Mouse (Mus musculus) layer of hippocampus, adult 18-20 months (tissue): ENCODE data around the gene Bptf. TPM values are rescaled to one million over a fixed set of nuclear protein-coding genes. Genes with fewer than 3 reads are reported as not detected.
"Not testable (repeated sequence)": the region's sequence is repeated elsewhere in the genome, so short reads cannot be mapped to it uniquely, and the experiment has no call there.

Source experiments
- DNase-seq, 2 experiments: peaks; one replicate each; pipeline ENCODE4 v3.0.0; 2022; ENCODE audit warnings: low spot score in 2 of 2
- long read RNA-seq: library from polyadenylated mRNA; stranded (forward); transcript quantifications from one replicate; pipeline ENCODE4 v2.0.0, GENCODE M21; 2021
- total RNA-seq, 2 experiments: library from RNA; stranded (reverse); gene quantifications; 2 replicates each; pipeline ENCODE4 v1.2.3; 2021

Bptf gene
- total RNA-seq, result 10 to 100 TPM; 71.7 to 74.0 TPM
- long read RNA-seq, partial matches to known transcripts, result 6 of 19 reads
- long read RNA-seq, other reads (novel, unspliced or antisense), result 13 of 19 reads

DNA sequence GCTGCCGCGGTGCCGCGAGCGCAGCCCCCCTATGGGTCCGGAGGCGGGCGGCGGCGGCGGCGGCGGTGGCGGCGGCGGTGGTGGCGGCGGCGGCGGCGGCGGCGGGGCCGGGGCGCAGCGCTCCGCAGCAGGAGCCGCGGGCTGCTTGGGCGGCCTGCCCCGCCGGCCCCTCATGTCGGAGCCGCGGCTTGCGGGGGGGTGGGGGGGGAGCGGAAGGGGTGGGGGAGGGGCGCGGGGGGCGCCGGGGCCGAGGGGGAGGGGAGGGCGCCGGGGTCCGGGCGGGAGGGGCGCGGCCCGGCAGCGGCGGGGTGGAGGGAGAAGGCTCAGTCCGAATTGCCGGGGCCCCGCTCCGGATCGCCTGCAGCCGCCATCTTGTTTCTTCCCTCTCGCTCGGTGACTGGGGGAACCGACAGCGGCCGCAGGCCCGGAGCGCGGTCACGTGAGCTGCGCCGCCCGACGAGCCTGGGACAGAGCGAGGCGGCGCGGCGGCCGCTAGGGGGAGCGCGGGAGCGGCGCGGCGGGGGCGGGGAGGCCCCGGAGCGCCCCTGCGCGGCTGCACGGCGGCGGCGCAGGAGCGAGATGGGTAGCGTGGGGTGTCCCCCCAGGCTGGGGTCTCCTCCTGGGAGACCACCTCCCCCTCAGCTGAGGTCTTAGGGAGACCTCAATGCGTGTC, at the start of gene Bptf:
Gene Bptf, minus strand, starts transcription at position 379 of the 673 bp plus-strand sequence.
- DNase-seq, result peak; percentile 86 to 90

DNA sequence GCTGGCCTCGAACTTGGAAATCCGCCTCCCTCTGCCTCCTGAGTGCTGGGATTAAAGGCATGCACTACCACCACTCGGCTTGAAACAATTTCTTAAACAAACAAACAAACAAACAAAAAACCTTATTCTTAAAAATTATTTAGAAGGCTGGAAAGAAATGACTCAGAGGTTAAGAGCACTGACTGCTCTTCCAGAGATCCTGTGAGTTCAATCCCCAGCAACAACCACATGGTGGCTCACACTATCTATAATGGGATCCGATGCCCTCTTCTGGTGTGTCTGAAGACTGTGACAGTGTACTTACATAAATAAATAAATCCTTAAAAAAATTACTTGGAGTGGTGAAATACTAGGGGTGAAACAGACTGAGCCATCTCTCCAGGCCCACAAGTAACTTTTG, 29.3 kb upstream of the Bptf start:
- no peak for DNase-seq

DNA sequence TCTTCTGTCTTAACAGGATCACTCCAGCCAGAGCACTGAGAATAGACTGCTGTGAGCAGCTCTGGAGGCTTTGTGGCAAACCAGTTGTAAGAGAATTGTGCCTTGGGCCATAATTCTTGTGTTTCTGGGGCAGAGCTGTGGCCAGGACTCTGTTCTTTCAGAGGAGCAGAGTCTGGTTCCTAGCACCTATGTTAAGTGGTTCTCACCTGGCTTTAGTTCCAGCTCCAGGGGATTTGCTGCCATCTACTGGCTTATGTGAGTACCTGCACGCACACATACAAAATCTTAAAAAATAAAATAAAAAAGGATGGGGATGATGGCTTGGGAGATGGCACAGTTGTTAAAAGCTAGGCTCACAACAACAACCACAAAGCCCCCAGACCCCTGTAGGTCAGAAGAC, 27.1 kb upstream of the Bptf start:
- DNase-seq, result no peak

DNA sequence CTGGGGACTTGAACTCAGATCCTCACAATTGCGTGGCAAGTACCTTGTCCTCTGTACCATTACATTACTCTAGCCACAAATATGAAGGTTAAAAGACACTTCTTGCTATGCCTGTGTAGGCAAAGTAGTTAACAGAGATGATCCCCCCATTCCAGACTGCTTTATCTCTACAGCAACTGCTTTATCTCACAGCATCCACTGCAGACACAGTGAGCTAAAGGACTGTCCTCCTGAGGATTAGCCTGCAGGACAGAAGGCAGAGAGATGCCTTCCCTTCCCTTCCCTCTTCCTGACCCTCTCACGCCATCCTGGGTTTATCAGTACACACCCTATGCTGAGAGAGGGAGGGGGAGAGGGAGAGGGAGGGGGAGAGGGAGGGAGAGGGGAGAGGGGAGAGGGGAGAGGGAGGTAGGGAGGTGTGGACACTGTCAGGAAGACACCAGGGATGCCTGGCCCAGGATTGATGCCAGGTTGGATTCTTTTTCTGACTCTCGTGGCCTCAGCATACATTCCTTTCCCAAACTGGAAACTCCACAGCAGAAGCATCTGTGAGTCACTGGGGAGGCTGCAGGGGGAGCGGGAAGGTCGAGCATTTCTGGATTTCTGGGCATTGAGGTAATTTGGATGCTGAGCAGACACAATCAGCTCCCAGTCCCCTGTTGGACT, 25.2 kb upstream of the Bptf start:
- no peak for DNase-seq

DNA sequence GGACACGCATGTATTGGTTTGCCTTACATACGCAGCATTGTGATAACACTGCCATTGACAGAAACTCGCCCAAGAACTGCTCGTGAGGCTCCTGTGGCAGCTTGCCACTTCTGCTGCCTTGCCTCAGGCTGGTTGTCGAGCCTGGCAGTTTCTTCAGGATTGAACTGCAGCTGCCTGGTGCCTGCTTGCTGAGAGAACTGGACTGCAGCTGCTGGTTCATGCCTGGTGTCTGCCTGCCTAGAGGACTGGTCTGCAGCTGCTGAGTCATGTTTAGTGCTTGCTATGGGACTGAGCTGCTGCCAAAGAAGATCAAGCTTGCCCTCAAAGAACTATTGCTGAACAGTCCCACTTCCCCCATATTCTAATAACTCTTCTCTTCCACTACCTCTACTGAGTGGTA, 23.4 kb upstream of the Bptf start:
- DNase-seq, result no peak

DNA sequence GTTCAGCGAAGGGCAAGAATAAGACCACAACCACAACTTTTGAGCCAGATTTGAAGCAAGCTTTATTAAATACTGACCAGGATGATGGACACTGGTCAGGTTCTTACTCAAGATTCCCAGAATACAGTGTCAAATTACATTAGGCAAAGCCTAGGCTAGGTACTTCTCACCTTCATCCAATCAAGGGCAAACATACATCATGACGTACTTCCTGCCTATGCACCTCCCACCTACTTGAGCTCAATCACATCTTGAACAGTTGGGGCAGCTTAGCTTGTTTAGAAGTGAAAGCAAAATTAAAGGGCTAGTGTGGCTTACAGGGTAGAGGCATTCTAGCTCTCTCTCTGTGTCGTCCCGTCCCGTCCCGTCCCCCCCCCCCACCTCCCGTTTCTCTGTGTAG, 22.5 kb upstream of the Bptf start:
- no peak for DNase-seq

DNA sequence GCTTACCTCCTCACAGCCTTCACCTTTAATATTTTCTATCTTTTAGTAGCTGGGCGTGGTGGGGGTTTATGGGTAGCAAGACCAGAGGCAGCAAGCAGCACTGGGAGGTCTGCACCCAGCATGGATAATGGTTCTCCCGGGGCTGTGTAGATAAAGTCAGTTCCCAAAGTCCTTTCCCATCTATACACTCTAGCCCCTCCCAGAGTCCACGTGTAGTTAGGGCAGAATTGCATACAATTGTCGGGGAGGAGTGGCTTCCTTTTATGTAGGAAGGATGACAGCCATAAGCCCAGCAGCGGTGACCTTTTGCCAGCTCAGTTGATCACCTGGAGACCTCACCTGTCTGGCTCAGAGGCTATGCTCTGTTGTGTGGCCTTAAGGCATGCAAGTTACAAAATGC, 21.7 kb upstream of the Bptf start:
- DNase-seq, result no peak

DNA sequence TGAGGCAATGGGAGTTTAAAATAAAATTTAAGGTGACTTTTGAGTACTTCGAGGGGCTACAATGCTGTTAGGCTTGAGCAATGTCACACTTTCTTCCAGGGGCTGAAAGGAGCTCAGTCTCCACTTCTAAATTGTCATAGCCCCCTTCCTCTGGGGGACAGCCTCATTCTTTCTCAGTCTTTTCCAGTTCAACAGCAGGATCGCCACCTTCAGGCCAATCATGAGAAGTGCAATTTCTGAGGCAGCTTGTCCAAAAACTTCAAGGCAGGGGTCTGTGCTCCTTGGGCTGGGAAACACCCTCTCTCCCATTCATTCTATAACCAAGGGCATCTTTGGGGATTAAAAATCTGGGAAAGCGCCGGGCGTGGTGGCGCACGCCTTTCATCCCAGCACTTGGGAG, 19.9 kb upstream of the Bptf start:
- DNase-seq, result no peak

DNA sequence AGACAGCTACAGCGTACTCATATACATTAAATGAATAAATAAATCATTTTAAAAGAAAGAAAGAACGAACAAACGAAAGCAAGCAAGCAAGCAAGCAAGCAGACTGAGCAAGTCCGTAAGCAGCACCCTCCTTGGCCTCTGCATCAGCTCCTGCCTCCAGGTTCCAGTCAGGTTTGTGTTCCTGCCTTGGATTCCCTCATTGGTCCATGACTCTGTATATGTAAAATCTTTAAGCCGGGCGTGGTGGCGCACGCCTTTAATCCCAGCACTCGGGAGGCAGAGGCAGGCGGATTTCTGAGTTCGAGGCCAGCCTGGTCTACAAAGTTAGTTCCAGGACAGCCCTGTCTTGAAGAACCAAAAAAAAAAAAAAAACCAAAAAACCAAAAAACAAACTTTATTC, 12.0 kb upstream of the Bptf start:
- not testable (repeated sequence) for DNase-seq

DNA sequence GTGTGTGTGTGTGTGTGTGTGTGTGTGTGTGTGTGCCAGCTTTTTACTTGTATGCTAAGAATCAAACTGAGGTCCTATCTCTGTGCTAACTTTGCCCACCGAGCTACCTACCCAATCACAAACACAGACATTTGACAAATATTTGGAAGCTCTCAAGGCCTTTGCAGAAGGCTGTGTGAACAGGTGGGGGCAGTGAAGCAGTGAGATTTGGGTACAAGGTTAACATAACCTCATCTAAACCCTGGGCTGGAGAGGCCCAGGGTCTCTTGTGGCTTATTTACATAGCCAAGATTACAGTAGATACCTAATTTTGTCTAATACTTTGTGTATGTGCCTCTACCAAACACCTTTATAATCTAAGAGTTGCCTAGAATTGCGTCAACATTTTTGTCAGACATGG, 10.5 kb upstream of the Bptf start:
- DNase-seq, result no peak

DNA sequence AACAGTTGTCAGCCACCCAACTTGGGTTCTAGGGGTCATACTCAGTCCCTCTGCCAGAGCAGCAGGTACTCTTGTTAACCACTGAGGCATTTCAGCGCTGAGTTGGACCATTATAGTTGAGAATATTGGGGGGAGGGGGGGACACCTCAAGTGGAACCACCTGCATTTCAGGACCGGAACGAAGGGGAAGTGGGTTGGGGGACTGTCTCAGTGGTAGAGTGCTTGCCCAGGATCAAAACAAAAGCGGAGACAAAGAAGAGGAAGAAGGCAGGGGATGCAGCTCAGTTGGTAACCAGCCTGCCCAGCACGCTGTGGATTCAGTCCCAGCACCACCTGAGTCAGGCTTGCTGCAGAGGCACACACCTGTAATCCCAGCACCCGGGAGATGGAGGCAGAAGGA, 8.8 kb upstream of the Bptf start:
- DNase-seq, result no peak

DNA sequence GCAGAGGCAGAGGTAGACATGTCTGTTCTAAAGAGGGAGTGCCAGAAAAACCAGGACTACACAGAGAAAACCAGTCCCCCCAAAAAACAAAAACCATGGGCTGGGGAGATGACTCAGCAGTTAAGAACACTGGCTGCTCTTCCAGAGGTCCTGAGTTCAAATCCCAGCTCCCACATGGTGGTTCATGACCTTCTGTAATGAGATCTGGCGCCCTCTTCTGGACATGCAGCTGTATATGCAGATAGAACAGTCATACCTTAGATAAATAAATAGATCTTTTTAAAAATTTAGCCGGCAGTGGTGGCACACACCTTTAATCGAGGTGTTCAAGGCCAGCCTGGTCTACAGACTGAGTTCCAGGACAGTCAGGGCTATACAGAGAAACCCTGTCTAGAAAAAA, 6.7 kb upstream of the Bptf start:
- no peak for DNase-seq

DNA sequence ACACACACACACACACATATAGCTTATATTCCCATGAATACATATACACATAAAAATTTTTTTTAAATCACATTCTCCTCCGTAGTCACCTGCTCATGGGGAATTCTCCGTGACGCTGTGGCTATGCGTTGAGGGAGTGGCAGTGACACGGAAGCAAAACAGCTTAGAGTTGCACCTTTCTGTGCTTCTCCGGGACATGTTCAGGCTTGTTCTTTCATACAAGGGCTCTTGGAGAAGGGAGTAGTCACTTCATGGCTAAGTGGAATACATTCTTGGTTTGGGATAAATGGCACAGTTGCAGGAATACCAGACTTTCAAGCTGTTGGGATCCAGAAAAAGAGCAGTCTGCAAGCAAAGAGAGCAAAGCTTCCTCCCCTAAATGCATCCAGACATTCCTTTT, 5.7 kb upstream of the Bptf start:
- DNase-seq, result no peak

DNA sequence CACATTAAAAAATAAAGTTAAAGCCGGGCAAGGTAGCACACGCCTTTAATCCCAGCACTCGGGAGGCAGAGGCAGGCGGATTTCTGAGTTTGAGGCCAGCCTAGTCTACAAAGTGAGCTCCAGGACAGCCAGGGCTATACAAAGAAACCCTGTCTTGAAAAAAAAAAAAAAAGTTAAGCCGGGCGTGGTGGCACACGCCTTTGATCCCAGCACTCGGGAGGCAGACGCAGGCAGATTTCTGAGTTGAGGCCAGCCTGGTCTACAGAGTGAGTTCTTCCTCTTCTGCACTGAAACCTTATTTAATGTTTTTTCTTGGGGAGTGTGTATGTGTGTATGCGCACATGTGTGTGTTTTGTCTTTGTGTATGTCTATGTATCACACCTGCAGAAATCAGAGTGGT, 4.5 kb upstream of the Bptf start:
- DNase-seq, result not testable (repeated sequence)

DNA sequence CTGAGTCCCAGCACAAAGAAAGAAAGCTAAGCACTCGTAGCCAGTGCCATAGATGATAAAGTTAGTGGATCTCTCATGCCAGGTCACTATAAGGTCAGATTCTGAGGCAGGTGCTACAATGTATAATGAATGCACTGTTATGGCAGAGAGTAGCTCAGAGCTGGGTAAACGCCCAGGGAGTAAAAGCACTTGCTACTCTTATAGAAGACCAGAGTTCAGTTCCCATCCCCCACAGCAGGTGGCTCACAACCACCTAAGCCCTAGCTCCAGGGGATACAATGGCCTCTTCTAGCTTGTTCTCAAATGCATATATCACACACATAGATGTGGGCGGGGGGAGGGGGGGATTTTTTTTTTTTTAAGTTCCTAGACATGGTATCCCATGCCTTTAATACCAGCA, 3.8 kb upstream of the Bptf start:
- no peak for DNase-seq

DNA sequence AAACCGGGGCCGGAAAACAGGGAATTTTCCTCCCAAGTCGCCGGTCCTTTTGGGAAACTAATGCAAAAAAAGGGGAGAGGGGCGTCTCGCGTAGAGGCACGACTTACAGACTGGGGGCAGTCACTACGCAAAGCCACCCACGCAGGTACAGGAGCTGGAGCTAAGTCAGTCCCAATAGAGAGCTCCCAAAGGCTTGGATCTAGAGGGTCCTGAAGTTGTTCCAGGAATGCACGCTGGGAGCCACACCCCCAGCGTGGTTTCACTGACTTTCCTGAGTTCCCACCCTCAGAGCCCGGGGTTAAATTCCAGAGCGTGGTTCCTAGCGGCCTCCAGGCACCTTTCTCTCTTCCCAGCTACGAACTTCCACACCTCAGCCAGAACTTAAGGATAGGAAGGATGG, 499 bp upstream of the Bptf start:
- DNase-seq, result no peak

DNA sequence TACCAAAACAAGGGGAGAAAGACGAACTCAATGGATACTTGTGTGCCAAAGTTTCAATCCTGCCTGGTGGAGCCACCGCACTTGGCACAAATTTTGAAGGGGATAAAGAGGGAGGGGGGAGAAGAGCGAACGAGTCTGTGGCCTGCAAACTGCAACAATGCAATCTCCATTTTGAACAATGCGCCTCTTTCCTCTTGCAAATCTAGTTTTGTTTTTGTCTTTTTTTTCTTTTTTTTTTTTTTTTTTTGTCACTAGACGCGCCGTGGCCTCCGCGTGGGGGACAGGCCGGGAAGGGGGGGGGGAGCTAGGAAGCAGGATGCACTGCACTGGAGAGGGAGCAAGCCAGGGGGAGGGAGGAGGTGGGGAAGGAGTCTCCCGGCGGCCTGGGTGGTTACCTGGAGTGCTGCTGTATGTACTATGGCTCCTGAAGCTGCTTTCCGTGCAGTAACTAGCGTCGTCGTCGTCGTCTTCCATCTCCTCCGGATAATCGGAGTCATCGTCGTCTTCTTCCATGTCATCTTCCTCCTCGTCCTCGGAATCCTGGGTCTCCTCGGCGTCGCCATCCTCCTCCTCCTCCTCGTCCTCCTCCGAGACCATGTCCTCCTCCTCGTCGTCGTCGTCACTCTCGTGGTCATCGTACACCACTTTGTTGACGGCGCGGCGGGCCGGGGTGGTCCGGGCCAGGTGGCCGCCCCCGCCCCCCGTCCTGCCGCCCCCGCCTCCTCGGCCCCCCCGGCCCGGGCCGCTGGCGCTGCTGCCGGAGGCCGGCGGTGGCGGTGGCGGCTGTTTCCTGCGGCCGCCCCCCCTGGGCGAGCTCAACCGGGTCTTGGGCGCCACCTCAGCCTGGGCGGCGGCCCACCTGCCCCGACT, 813 bp downstream of the Bptf start:
- DNase-seq, result peak in 1 of 2 experiments; percentile 55

DNA sequence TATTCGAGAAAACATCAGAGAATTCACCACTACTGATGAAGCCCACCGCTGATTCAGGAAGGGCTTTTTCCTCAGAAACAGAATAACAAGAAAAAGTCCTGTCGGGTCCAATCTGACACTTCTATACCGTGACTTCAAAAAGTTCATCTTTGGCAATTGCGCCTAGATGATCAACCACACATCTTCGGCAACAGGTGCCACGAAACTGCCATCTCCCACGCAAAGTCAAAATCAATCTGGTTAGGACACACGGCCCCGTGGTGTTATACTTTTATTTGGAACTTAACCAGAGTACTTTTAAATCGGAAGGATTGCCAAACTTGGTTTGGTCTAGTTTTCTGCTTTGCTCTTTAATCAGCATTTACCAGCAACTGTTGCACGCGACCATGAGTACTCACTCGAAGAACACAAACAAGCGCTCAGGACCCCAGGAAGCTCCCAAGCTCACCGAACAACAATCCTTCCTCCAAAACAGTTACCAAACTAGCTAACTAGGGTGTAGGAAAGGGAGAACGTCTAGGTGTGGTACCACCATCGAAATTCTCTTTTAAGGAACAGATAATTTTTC, 1.6 kb downstream of the Bptf start:
- peak in 1 of 2 experiments; percentile 32 for DNase-seq

DNA sequence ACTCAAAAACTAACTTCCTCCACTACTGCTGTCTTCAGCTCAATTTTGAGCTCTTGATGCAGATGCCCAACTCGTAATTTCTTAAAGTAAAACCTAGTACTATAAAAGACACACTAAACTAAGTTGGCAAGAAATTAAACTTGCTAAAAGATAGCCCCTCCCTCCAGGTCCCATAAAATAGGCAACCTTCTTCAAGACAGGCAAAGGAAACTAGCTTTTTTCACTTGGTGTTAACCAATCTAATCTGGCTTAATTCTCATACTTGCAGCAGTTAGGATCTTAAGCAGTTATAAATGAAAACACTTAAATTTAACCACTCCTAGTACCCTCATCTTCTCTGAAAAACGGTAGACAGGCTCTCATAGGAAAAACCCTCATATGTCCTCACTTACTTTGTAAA, 2.3 kb downstream of the Bptf start:
- no peak for DNase-seq

DNA sequence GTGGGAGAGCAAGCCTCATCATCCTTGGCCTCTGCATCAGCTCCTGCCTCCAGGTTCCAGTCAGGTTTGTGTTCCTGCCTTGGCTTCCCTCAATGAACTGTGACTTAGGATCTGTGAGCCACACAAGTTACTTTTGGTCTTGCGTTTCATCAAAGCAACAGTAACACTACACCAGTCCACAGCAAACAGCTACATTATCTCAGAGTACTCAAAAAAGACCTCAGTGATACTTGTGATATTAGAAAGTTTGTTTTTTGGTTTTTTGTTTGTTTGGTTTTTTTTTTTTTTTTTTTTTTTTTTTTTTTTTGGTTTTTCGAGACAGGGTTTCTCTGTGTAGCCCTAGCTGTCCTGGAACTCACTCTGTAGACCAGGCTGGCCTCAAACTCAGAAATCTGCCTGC, 5.2 kb downstream of the Bptf start:
- DNase-seq, result not testable (repeated sequence)

DNA sequence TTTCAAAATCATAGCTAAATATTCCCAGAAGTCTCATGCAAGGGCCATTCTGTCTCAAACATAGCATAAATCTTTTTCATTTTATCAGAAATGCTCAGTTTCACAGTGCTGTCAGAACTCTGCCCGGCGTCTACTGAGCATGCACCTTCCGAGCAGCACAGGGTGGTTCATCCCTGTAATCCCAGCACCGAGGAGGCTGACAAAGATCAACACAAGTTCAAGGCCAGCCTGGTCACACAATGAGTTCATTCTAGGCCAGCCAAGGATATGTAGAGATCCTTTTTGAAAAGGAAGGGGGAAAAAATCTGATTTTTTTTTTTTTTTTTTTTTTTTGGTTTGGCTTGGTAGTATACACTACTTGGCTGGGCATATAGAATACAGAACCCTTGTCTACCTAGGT, 6.9 kb downstream of the Bptf start:
- DNase-seq, result no peak

DNA sequence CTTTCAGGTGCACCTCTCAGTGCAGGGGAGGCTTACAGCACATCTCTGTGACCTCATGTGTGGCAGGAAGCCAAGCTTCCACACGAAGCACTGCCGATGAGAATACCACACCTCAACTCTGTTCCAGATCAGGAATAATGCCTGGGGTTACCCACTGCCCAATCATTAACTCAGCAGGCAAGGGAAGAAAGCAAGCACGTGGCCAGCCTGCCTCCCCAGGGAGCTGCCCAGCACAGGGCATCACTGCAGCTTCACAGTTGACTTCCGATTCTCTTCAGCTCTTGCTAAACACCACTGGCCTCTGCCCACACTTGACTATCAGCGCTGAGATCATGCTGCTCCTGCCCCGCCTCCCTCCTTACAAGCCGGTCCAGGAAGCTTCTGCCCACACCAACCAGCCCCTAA, 7.6 kb downstream of the Bptf start:
- DNase-seq, result peak in 1 of 2 experiments; percentile 15
